Mouse (Mus musculus) adrenal gland, postnatal 4 days (tissue): Measurements from ENCODE around the gene Zc3hc1. TPM values are rescaled to one million over a fixed set of nuclear protein-coding genes. Genes with fewer than 3 reads are reported as not detected.

Experiments
- DNase-seq, 2 experiments: peaks; one replicate each; pipeline ENCODE4 v3.0.0; 2021 to 2022; ENCODE audit warnings: low spot score in 2 of 2, mixed read lengths in 2 of 2
- total RNA-seq, 2 experiments: library from RNA; stranded (reverse); gene quantifications; 2 replicates each; pipeline ENCODE4 v1.2.3; 2021

The Zc3hc1 gene
- total RNA-seq, 2 experiments from 2014 or later = 31.9 to 32.8 TPM

GRCm38 (mm10) chr6:30374731-30375510, 15.9 kb downstream of the Zc3hc1 start:
- DNase-seq = no peak

GRCm38 (mm10) chr6:30372627-30373369, 18.0 kb downstream of the Zc3hc1 start:
- DNase-seq = no peak

GRCm38 (mm10) chr6:30369291-30369690, 21.5 kb downstream of the Zc3hc1 start:
- DNase-seq = no peak

DNA sequence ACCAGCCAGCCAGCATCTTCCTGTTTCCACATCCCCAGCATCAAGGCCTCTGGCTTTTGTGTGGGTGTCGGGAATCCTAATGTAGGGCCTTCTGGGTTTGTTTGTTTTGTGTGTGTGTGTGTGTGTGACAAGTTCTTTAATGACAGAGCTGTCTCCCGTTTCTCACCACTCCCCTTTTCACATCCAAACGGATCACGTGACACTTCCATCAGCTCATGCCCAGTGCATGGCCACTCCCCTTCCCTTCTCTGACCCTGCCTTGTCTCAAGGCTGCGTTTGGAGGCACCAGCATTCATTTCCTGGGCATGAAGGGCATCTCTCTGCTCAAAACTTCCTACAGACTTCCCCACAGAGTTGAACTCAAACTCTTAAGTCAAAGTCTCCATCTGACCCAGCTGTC, 27.0 kb downstream of the Zc3hc1 start:
- DNase-seq = no peak

GRCm38 (mm10) chr6:30359762-30360509, 30.9 kb downstream of the Zc3hc1 start:
- no peak for DNase-seq

- peak in 1 of 2 experiments; percentile 55 for DNase-seq
Measured at GRCm38 (mm10) chr6:30357561-30358177, 33.2 kb downstream of the Zc3hc1 start.

- no peak for DNase-seq
Measured at GRCm38 (mm10) chr6:30356680-30357079, 34.1 kb downstream of the Zc3hc1 start.

GRCm38 (mm10) chr6:30356161-30356560, 34.7 kb downstream of the Zc3hc1 start:
- DNase-seq = no peak

GRCm38 (mm10) chr6:30355701-30356100, 35.1 kb downstream of the Zc3hc1 start:
- no peak for DNase-seq

DNA sequence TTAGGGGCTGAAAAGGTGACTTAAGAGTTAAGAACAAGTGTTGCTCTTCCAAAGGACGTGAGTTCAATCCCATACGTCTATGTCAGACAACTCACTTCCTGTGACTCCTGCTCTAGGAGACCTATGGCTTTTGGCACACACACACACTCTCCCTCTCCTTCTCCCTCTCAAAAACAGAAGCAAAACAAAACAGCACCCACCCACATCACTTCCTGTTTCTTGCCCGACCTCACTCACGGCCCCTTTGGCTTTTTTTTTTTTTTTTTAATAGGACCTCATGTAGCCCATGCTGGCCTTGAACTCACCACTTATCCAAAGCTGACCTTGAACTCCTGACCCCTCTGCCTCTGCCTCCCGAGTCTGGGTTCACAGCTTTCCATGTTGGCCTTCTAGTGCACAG, 36.1 kb downstream of the Zc3hc1 start:
- DNase-seq = no peak

DNA sequence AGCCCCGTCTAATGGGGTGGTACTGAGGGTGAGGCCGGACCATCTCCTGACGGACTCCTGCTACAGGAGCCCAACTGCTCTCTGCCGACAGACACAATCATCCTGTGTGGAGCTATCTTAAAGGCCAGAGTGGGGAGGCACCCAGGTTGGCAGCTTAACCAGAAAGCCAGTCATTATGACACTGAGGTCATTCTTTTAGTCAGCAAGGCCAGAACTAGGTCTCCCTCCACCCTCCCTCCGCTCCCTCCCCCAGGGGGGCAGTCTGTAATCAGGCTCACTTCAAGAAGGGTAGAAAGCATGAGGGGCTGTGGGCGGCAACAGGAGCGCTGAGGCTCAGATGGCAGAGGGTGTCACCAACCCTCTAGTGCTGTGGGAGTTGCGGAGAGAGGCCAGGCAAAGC, 37.2 kb downstream of the Zc3hc1 start:
- DNase-seq = no peak

- no peak for DNase-seq
Measured at GRCm38 (mm10) chr6:30352762-30353161, 38.1 kb downstream of the Zc3hc1 start.

GRCm38 (mm10) chr6:30351290-30351689, 39.5 kb downstream of the Zc3hc1 start:
- DNase-seq = no peak

GRCm38 (mm10) chr6:30347288-30347801, 43.5 kb downstream of the Zc3hc1 start:
- no peak for DNase-seq

GRCm38 (mm10) chr6:30346737-30347136, 44.1 kb downstream of the Zc3hc1 start:
- DNase-seq = no peak

- DNase-seq = no peak
Measured at GRCm38 (mm10) chr6:30344032-30344431, 46.8 kb downstream of the Zc3hc1 start.

DNA sequence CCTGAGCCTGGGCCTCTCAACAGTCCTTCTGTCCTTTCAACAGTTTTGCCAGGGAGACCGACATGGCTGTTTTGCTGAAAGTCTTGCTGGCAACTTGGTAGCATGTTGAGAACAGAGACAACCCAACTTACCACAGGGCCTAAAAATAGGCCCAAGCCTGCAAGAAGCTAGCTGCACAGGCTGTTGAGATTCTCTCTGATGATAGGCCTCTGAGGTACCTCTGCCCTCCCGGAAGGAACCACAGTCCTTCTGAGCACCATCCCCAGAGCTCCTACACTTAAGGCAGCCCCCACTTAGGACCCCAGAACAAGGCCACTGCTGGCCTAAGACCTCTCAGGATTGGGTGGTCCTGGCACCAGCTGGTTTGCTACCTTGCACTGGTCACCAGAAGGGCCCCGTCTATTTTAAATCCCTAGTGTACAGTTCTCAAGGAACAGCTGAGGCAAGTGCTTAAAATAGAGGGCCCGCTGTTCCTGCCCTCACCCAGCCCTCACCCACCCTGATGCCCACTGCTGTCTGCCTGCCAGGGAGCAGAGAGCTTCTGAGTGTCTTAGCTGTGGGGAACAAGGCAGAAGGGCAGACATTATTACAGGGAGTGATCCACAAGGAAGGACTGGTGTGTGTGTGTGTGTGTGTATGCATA, 50.5 kb downstream of the Zc3hc1 start:
- DNase-seq = no peak

DNA sequence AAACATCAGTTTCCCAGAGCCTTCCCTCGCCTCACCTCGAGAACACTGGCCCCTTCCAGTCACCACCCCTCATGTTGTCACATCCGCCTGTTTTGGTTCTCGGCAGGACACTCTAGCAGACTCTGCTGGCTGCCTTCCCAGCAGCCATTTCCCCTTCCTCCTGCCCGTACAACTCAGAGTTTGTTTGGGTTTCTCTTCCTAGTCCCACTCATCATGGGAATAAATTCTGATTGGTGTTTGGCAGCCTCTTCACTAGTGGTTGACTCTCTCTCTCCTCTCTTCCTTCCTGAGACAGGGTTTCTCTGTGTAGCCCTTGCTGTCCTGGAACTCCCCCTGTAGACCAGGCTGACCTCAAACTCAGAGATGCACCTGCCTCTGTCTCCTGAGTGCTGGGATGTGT, 53.9 kb downstream of the Zc3hc1 start:
- no peak for DNase-seq

DNA sequence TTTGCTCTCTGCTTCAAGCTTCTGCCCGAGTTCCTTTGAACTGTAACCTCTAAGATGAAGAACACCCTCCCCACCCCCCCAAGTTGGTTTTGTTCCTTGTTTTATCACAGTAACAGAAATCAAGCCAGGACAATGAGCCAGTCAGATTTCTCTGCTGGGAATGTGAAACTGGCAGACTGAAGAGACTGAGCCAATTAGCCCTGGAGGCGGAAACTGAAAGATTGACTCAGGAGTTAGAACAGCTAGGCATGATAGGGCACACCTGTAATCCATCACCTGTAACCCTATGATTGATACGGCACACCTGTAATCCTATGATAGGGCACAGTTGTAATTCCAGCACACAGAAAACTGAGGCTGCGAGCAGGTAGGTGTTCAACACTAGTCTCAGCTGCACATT, 58.6 kb downstream of the Zc3hc1 start:
- DNase-seq = no peak

DNA sequence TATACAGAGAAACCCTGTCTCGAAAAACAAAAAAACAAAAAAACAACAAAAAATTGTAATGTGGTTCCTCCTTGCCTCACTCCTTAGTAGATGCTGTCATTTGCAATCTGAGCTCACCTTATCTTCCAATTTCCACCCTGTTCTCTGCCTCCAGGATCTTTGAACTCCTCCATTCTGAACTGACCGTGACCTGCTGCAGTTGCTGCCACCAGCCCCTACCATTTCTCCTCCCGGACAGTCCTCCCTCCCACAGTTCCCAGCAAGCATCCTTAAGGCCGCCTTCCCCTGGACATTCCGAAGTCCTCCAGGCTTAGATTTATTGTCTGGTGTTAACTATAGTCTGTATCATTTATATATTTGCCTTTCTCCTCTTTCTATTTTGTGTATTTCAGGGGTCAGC, 60.1 kb downstream of the Zc3hc1 start:
- no peak for DNase-seq
